Mouse (Mus musculus) urinary bladder, postnatal 10 days (tissue): ENCODE measurements around the gene Camta2.
A peak's percentile ranks its signal among the peaks of the same experiment; 100 is the strongest.

Source experiments
- DNase-seq: peaks from one replicate; pipeline ENCODE4 v3.0.0; 2022; ENCODE audit warnings: low spot score

Camta2 gene

DNA sequence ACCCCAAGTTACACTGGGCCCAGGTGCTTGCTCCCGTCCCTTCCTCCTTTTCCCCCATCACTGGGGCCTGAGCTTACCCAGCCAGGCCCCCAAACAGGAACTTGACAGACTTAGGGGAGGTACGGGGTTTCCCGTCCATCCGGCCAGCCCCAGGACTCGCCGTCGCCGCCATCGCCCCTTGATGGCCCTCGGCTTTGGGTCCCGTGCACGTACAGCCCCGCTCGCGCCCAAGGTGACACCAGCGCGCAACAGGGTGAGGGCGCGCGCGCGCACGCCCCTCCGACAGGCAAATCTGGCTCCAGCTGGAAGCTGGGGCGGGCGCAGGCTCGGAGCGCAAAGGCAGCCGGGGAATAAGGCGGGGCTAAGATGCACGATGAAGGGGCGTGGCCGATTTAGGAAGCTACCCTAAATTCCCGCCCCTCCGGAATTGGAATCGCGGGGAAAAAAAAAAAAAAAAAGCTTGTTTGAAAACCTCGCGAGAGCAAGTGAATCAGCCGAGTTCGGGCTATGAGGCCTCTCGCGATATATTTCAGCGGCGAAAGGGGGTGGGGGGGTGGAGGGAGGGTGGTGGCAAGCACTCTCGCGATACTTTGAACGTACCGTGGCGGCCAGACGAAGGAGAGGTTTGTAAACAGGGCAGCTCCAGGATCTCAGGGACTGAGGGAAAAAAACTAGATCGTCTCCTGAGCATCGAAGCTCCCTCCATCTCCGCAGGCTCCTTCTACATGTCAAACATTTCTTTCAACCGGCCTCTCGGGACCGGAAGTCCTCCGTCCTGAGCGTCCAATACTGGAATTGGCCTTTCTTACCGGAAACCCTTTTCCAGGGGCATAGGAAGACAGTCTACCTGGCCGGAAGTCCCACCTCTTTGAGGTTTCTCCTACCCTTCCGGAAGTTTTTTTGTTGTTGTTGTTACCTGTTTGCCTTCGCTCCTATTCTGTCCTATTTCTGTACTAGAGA is 40.9 kb downstream of the Camta2 start, which contains the start of the genes Rnf167 and Slc25a11:
Rnf167 (plus strand) TSS at position 545 of the 960 bp plus-strand sequence.
Slc25a11 (minus strand) TSS at position 789 of the 960 bp plus-strand sequence.
- peak; percentile 85 for DNase-seq

GRCm38 (mm10) chr11:70646259-70646555 is 41.7 kb downstream of the Camta2 start:
- no peak for DNase-seq

DNA sequence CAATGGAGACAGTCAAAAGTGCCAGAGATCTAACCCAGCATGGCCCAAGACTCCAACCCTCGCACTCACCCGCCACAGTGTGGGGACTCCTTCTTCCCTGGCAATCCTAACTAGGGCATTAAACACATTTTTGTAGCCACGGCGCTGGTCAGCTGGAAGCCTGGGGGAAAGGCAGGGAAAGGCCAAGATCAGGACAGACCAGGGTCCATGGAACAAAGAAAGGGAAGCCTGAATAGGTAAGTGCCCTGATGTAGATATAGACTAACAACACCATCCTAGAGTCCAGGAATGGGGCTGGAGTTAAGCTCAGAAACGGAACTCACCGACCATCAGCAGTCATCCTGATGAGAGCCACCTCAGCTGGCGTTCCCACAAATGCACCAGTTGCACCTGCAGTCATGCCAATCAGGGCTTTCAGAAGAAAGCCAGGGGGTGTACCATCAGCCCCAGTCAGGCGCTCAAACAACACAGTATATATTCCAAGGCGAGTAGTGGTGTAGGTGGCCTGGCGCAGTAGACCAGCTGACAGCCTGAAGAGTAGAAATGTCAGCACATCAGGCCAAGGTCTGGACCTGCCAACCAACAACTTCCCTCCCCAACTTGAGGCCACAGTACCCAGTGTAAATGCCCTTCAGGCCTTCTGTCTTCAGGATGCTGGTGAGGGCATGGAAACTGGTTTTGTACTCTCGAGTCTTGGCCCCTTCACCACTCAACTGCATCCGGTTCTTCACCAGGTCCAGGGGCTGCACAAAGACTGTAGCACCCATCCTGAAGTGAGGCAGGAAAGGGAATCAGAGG is 42.2 kb downstream of the Camta2 start:
- DNase-seq: no peak

- no peak for DNase-seq
These were observed 43.3 kb downstream of the Camta2 start for GRCm38 (mm10) chr11:70644564-70645103.

GRCm38 (mm10) chr11:70643051-70643450 is 44.9 kb downstream of the Camta2 start:
- DNase-seq: no peak

GRCm38 (mm10) chr11:70641241-70641640 is 46.7 kb downstream of the Camta2 start:
- DNase-seq: no peak

- no peak for DNase-seq
These were observed 47.9 kb downstream of the Camta2 start for GRCm38 (mm10) chr11:70639976-70640375.

DNA sequence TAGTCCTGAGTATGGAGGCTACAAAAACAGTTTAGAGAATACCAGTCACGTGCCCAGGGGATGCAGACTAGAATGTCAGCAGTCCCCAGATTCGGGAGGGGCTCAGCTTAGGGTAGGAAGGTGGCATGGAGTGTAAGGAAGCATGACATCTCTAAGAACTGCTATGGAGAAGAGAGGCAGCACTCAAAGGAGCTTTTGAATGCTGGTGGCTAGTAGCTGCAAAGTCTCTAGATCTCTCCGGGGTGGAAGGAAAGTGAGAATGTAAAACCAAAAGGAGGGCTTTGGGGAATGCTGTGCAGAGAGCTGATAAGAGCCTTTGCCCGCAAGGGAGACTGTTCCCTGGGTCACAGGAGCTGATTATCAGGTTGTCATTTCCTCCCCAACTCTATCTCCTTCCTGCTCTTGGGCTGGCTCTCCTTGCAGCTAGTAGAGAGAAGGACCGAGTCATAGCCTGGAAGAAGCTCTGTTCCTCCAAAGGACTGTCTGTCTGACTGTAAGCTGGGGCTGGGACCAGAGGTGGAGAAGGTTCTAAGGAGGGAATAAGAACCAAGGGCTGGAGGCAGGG is 49.1 kb downstream of the Camta2 start, which contains the start of gene Gp1ba:
Gp1ba (plus strand) TSS at position 409 of the 565 bp plus-strand sequence.
- DNase-seq: no peak

- no peak for DNase-seq
These were observed 49.6 kb downstream of the Camta2 start for GRCm38 (mm10) chr11:70638293-70638692.

DNA sequence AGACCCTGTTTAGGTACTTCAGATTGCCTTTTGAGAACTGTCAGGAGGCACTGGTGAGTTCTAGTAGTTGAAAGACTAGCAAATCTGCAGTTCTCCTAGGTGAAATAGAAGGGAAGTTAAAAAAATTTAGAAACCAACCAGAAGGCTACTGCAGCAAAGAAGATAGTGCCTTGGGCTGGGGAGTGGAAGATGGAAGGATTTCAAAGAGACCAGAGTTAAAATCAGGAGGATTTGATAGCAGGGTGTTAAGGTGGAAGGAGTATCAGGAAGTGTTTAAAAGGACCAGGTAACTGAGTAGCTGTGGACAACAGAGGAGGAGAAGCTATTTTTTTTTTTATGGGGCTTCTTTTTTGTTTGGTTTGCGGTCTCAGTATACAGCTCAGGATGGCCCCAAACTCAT is 50.1 kb downstream of the Camta2 start:
- no peak for DNase-seq

DNA sequence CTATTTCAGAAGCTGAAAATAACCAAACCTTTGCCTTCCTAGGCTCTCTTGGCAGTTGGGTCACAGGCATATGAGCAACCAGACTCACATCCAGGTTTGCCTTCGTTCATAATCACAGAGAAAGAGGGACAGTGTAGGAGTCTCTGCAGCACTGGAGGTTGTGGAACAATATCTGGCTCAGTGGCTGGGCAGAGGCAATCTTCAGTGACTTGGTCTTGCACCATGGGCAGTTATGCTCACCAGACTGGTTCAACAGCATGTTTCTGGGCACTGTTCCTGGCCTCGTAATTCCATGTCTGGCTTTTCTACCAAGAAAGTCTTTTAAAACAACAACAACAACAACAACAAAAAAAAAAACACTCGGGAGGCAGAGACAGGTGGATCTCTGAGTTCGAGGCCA is 52.3 kb downstream of the Camta2 start:
- no peak for DNase-seq

GRCm38 (mm10) chr11:70630129-70630528 is 57.8 kb downstream of the Camta2 start:
- no peak for DNase-seq

GRCm38 (mm10) chr11:70629557-70629956 is 58.3 kb downstream of the Camta2 start:
- no peak for DNase-seq

DNA sequence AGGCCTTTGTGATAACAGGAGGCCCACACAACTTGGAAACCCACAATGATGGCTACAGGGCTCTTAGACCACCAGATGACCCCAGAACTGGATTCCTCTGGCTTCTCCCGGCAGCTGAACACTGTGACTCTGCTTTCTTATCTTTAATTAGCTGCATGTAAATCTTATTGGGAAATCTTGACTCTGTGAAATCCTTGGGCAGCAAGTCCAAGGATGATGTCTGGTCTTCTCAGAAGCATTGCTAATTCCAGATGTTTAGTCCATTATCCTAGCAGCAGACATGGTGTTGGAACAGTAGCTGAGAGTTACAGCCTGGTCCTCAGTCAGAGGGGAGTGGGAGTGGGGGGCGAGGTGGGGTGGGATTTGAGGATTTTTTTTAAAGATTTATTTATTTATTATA is 59.5 kb downstream of the Camta2 start:
- DNase-seq: no peak

DNA sequence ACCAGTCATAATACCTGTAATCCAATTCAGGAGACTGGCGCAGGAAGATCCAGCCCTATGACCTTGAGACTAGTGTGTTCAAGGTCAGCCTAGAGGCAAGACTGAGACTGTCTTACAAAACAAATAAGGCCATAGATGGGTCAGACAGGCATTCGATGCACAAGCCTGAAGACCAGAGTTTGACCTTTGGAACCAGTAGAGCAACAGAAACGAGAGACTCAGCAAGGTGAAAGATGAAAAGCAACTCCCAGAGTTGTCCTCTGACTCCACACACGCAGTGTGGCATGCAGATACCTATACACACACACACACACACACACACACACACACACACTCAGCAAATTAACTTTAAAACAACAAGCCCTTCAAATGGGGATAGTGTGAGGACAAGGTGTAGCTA is 61.0 kb downstream of the Camta2 start:
- no peak for DNase-seq

GRCm38 (mm10) chr11:70625473-70625872 is 62.4 kb downstream of the Camta2 start:
- DNase-seq: no peak

DNA sequence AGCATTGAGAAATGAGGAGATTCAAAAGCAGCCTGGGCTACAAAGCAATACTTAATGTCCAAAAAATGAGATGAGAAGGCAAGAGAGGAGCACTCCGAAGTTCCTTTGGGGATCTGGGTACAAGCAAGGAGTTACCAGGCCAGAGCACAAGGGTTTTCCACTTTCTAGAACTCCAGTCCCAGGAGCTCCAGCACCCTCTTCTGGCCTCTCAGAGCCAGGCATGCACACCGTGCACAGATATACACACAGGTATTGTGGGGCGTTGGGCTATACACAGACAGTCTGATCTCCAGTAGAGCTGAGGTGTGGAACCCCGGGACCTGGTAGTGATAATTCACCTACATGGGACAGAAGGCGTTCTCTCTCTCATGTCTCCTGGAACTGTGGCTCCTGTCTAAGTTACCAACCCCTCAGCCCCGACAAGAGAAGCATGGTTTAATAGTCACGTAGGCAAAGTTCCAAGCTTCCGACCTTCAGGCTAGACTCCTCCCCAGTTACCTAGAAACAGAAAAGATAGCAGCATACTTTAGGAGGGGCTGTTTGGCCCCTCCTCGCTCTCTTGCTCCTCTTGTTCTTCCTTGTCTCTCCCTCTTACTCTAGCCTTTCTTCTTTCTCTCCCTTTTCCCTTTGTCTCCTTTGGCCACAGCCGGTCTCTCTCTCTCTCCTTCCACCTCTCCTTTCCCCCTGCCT is 64.7 kb downstream of the Camta2 start:
- DNase-seq: no peak

DNA sequence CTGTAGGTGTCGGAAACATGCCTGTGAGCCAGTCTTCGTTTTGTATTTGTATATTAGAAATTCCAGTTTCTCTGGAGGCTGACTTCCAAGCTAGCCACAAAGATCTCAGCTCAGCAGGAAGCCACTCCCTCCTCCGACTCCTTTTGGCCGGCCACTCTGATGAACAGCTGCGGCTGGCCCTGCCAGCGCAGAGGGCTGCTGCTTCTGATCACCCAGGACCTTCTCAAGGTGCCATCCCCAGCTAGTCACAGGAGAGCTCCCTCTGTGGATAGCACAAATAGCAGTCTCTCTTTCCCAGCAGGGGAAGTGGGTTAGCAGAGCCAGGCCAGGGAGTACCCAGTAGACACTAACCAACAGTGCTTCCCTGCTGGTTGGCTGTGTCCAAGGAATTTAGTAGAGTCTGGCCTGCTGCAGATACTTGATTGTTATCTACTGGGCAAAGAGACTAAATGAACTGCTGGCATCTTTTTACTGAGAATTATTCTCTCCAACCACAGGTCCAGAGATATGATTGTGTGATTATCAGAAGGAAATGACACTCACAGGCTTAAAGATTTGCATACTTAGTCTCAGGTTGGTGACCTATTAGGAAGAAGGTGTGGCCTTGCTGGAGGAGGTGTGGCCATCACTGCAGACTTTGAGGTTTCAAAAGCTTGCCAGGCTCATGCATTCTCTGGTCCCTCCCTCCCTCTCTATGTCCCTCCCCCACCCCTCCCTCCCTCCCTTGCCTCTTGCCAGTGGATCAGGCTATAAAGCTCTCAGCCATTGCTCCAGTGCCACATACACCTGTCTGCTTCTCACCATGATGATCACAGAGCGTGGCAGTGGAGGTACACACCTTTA is 65.7 kb downstream of the Camta2 start:
- DNase-seq: no peak
